Mouse (Mus musculus) liver, embryonic 12.5 days (tissue): ENCODE data around the gene 2310022A10Rik. TPM values are rescaled to one million over a fixed set of nuclear protein-coding genes. Genes with fewer than 3 reads are reported as not detected.

Experiments
- ATAC-seq: fragments of 200-750 bp; cut with Nextera tagmentation; 2 replicates; pipeline ENCODE4 v1.8.0; 2017; ENCODE audit warnings: moderate number of reproducible peaks, mild to moderate bottlenecking, moderate library complexity
- H3K27ac ChIP-seq: fragments of 300-500 bp; sonication (generic); 2 replicates; pipeline ENCODE4 v1.5.1; 2016; ENCODE audit warnings: mild to moderate bottlenecking
- H3K27me3 ChIP-seq: fragments of 300-500 bp; sonication (generic); replicated peaks from 2 replicates; pipeline ENCODE4 v1.6.1; 2016; ENCODE audit warnings: mild to moderate bottlenecking, moderate library complexity
- H3K36me3 ChIP-seq: fragments of 300-500 bp; sonication (generic); 2 replicates; pipeline ENCODE4 v1.6.1; 2016; ENCODE audit warnings: mild to moderate bottlenecking, moderate library complexity
- H3K4me1 ChIP-seq: fragments of 300-500 bp; sonication (generic); 2 replicates; pipeline ENCODE4 v1.6.1; 2016
- H3K4me2 ChIP-seq: fragments of 300-500 bp; sonication (generic); 2 replicates; pipeline ENCODE4 v1.6.1; 2016; ENCODE audit warnings: mild to moderate bottlenecking, moderate library complexity
- H3K4me3 ChIP-seq: fragments of 300-500 bp; sonication (generic); 2 replicates; pipeline ENCODE4 v1.5.1; 2016; ENCODE audit warnings: mild to moderate bottlenecking, moderate library complexity
- H3K9ac ChIP-seq: fragments of 300-500 bp; sonication (generic); 2 replicates; pipeline ENCODE4 v1.6.1; 2016; ENCODE audit warnings: mild to moderate bottlenecking, moderate library complexity
- H3K9me3 ChIP-seq: fragments of 300-500 bp; sonication (generic); replicated peaks from 2 replicates; pipeline ENCODE4 v1.6.1; 2016; ENCODE audit warnings: mild to moderate bottlenecking, moderate library complexity
- WGBS: fragments of 180-500 bp; shearing (Covaris S2); methylation state at CpG from one replicate; pipeline ENCODE4 v1.1.7; 2016; ENCODE audit not compliant: insufficient replicate concordance; 5-methylcytosine and 5-hydroxymethylcytosine counted together
- polyA plus RNA-seq: library from polyadenylated mRNA; unstranded; fragments of >200 nt; fragmentation: Nextera tagmentation; extraction: Ambion mirVana; gene quantifications from 2 replicates; pipeline ENCODE4 v1.2.1, GENCODE M21; 2016

The 2310022A10Rik gene
- polyA plus RNA-seq, 1 experiment from 2014 or later: 27.5 TPM

GRCm38 (mm10) chr7:27526039-27526827, 26.8 kb upstream of the 2310022A10Rik start:
- Histone ChIP-seq H3K9ac (peak overlapping the region; percentile 62), H3K4me1 (peaks cover 29% of the 10 kb centered on the region), H3K4me3 (peak overlapping the region; percentile 24), H3K9me3 (no peaks in the 10 kb centered on the region), H3K27ac (peak overlapping the region; percentile 86), H3K4me2 (peak overlapping the region; percentile 67), H3K36me3 (peaks cover 7% of the 10 kb centered on the region; the same call in 1 of the 2 replicates), H3K27me3 (no peaks in the 10 kb centered on the region)
- ATAC-seq: peak; percentile 98
- 17% methylated on average over 10 of the region's 10 CpGs for WGBS

- Histone ChIP-seq H3K9me3 (no peaks in the 10 kb centered on the region), H3K4me1 (peaks cover 37% of the 10 kb centered on the region), H3K27ac (no peak overlapping the region), H3K9ac (no peak overlapping the region), H3K4me2 (no peak overlapping the region), H3K27me3 (no peaks in the 10 kb centered on the region), H3K4me3 (no peak overlapping the region), H3K36me3 (peaks cover 33% of the 10 kb centered on the region)
- 84% methylated on average over 21 of the region's 21 CpGs for WGBS
- ATAC-seq: no peak
Measured at GRCm38 (mm10) chr7:27529070-27529469, 24.0 kb upstream of the 2310022A10Rik start.

- Histone ChIP-seq H3K27ac (peak overlapping the region; percentile 55), H3K36me3 (peaks cover 43% of the 10 kb centered on the region), H3K9ac (no peak overlapping the region), H3K27me3 (no peaks in the 10 kb centered on the region), H3K4me3 (no peak overlapping the region), H3K9me3 (no peaks in the 10 kb centered on the region), H3K4me1 (peaks cover 46% of the 10 kb centered on the region), H3K4me2 (no peak overlapping the region)
- WGBS: 73% methylated on average over 3 of the region's 3 CpGs
- ATAC-seq: no peak
Measured at GRCm38 (mm10) chr7:27530937-27531336, 22.1 kb upstream of the 2310022A10Rik start.

GRCm38 (mm10) chr7:27531707-27532106, 21.3 kb upstream of the 2310022A10Rik start:
- 81% methylated on average over 10 of the region's 10 CpGs for WGBS

GRCm38 (mm10) chr7:27532480-27533050, 20.5 kb upstream of the 2310022A10Rik start:
- Histone ChIP-seq H3K9me3 (no peaks in the 10 kb centered on the region), H3K27ac (no peak overlapping the region), H3K27me3 (no peaks in the 10 kb centered on the region), H3K36me3 (peaks cover 59% of the 10 kb centered on the region), H3K4me1 (peaks cover 51% of the 10 kb centered on the region), H3K4me3 (no peak overlapping the region), H3K9ac (no peak overlapping the region; the same call in 1 of the 2 replicates), H3K4me2 (no peak overlapping the region)
- no peak for ATAC-seq
- 88% methylated on average over 9 of the region's 9 CpGs for WGBS

More at GRCm38 (mm10) chr7:27531707-27532106, 21.3 kb upstream of the 2310022A10Rik start:
- peaks cover 46% of the 10 kb centered on the region for H3K4me1 ChIP-seq
- no peak overlapping the region for H3K9ac ChIP-seq
- H3K9me3 ChIP-seq: no peaks in the 10 kb centered on the region
- no peak overlapping the region for H3K4me3 ChIP-seq
- H3K36me3 ChIP-seq: peaks cover 50% of the 10 kb centered on the region
- ATAC-seq: no peak
- H3K27me3 ChIP-seq: no peaks in the 10 kb centered on the region
- peak overlapping the region; percentile 55; the same call in 1 of the 2 replicates for H3K27ac ChIP-seq
- H3K4me2 ChIP-seq: no peak overlapping the region

GRCm38 (mm10) chr7:27535386-27535785, 17.6 kb upstream of the 2310022A10Rik start:
- Histone ChIP-seq H3K9ac (peak overlapping the region; percentile 63), H3K4me2 (peak overlapping the region; percentile 71), H3K9me3 (no peaks in the 10 kb centered on the region), H3K4me1 (peaks cover 80% of the 10 kb centered on the region), H3K36me3 (peaks cover 78% of the 10 kb centered on the region), H3K27me3 (no peaks in the 10 kb centered on the region), H3K4me3 (peak overlapping the region; percentile 42), H3K27ac (peak overlapping the region; percentile 91)
- 16% methylated on average over 2 of the region's 2 CpGs for WGBS
- peak; percentile 84 for ATAC-seq

- no peak for ATAC-seq
- H3K4me3 ChIP-seq: no peak overlapping the region
- 74% methylated on average over 6 of the region's 6 CpGs for WGBS
- peak overlapping the region; percentile 91 for H3K27ac ChIP-seq
- H3K36me3 ChIP-seq: peaks cover 69% of the 10 kb centered on the region
- H3K9ac ChIP-seq: no peak overlapping the region
- H3K4me1 ChIP-seq: peaks cover 88% of the 10 kb centered on the region
- H3K27me3 ChIP-seq: no peaks in the 10 kb centered on the region
- H3K9me3 ChIP-seq: no peaks in the 10 kb centered on the region
- peak overlapping the region; percentile 71; the same call in 1 of the 2 replicates for H3K4me2 ChIP-seq
Measured at GRCm38 (mm10) chr7:27536618-27537017, 16.4 kb upstream of the 2310022A10Rik start.

GRCm38 (mm10) chr7:27537998-27538397, 15.0 kb upstream of the 2310022A10Rik start:
- Histone ChIP-seq H3K9me3 (no peaks in the 10 kb centered on the region), H3K27ac (peak overlapping the region; percentile 91), H3K27me3 (no peaks in the 10 kb centered on the region), H3K9ac (no peak overlapping the region), H3K4me1 (peaks cover 96% of the 10 kb centered on the region), H3K36me3 (peaks cover 55% of the 10 kb centered on the region), H3K4me3 (no peak overlapping the region), H3K4me2 (peak overlapping the region; percentile 31)
- ATAC-seq: no peak
- WGBS: 86% methylated on average over 8 of the region's 8 CpGs

GRCm38 (mm10) chr7:27538797-27539196, 14.2 kb upstream of the 2310022A10Rik start:
- no peaks in the 10 kb centered on the region for H3K27me3 ChIP-seq
- peak overlapping the region; percentile 91 for H3K27ac ChIP-seq
- peak; percentile 61 for ATAC-seq
- peak overlapping the region; percentile 47; the same call in 1 of the 2 replicates for H3K9ac ChIP-seq
- 38% methylated on average over 2 of the region's 2 CpGs for WGBS
- no peaks in the 10 kb centered on the region for H3K9me3 ChIP-seq
- H3K4me2 ChIP-seq: peak overlapping the region; percentile 87
- no peak overlapping the region for H3K4me3 ChIP-seq
- H3K4me1 ChIP-seq: peaks cover 96% of the 10 kb centered on the region
- H3K36me3 ChIP-seq: peaks cover 47% of the 10 kb centered on the region

- Histone ChIP-seq H3K4me1 (peaks cover 92% of the 10 kb centered on the region), H3K27ac (peak overlapping the region; percentile 91), H3K36me3 (peaks cover 38% of the 10 kb centered on the region), H3K4me2 (peak overlapping the region; percentile 87), H3K9ac (peak overlapping the region; percentile 80), H3K9me3 (no peaks in the 10 kb centered on the region), H3K27me3 (no peaks in the 10 kb centered on the region), H3K4me3 (peak overlapping the region; percentile 65)
- WGBS: 38% methylated on average over 2 of the region's 2 CpGs
- peak; percentile 86 for ATAC-seq
Measured at GRCm38 (mm10) chr7:27540521-27540920, 12.5 kb upstream of the 2310022A10Rik start.

GRCm38 (mm10) chr7:27540935-27541334, 12.1 kb upstream of the 2310022A10Rik start:
- peaks cover 88% of the 10 kb centered on the region for H3K4me1 ChIP-seq
- H3K27ac ChIP-seq: peak overlapping the region; percentile 91
- 73% methylated on average over 6 of the region's 6 CpGs for WGBS
- peaks cover 37% of the 10 kb centered on the region for H3K36me3 ChIP-seq
- no peaks in the 10 kb centered on the region for H3K27me3 ChIP-seq
- peak overlapping the region; percentile 80 for H3K9ac ChIP-seq
- H3K4me2 ChIP-seq: peak overlapping the region; percentile 87
- no peak for ATAC-seq
- H3K9me3 ChIP-seq: no peaks in the 10 kb centered on the region
- H3K4me3 ChIP-seq: peak overlapping the region; percentile 65

GRCm38 (mm10) chr7:27541431-27541830, 11.6 kb upstream of the 2310022A10Rik start:
- ATAC-seq: no peak
- no peaks in the 10 kb centered on the region for H3K9me3 ChIP-seq
- H3K4me1 ChIP-seq: peaks cover 83% of the 10 kb centered on the region
- H3K36me3 ChIP-seq: peaks cover 32% of the 10 kb centered on the region
- H3K27me3 ChIP-seq: no peaks in the 10 kb centered on the region
- H3K27ac ChIP-seq: peak overlapping the region; percentile 91
- peak overlapping the region; percentile 65 for H3K4me3 ChIP-seq
- H3K4me2 ChIP-seq: peak overlapping the region; percentile 87
- H3K9ac ChIP-seq: peak overlapping the region; percentile 80
- 73% methylated on average over 16 of the region's 16 CpGs for WGBS
